Comparison of ENCODE assay signal across 11 mouse cellular contexts in the genomic region with DNA sequence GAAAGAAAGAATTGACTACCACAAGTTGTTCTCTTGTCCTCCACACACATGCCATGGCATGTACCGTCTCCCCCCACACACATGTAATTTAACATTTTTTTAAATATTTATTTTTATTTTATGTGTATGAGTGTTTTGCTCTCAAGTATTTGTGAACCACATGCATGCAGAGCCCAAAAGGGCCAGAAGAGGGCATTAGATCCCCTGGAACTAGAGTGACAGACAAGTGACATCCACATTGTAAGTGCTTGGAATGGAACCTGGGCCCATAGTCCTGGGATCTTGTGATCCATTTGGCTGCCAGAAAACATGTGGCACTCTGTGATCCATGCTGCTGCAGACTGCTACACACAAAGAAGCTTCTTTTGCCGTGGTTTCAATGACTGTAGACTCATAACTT. TPM values are rescaled to one million over a fixed set of nuclear protein-coding genes. Genes with fewer than 3 reads are reported as not detected.
DNase-seq lines count a peak whose midpoint lies in the region; ATAC-seq and TF ChIP-seq lines count a peak whose summit lies in the region.
"Had no signal": no experiment of that assay in that cellular context is flagged by ENCODE, and none has a peak within 500 bp of the region (broad histone marks: within the 10 kb centered on the region; RNA-seq: fewer than 3 reads in every experiment).

No protein-coding gene starts in this region.

- ATAC-seq in cerebellum, adult (ENCODE audit: insufficient number of reproducible peaks, low FRiP score, low TSS enrichment) = no peak
- ATAC-seq in lung, embryonic 14.5 days (ENCODE audit: insufficient read depth) = no peak

- no peaks in the 10 kb centered on the region for H3K36me3 ChIP-seq in lung, embryonic 14.5 days (ENCODE audit: insufficient read depth)

- H3K9ac ChIP-seq in lung, embryonic 14.5 days = no peak overlapping the region

- no peak overlapping the region for H3K27ac ChIP-seq in lung, embryonic 14.5 days (ENCODE audit: low read depth)

- TF ChIP-seq CTCF in lung, embryonic 14.5 days (IDR thresholded peaks at IDR 0.05; ENCODE audit: low read depth) = peak; percentile 32; the same call in 1 of the 2 replicates

- H3K9me3 ChIP-seq in lung, embryonic 14.5 days (ENCODE audit: low read depth, low read length) = no peaks in the 10 kb centered on the region
- H3K9me3 ChIP-seq: megakaryocyte, embryonic 14.5 days had no signal

- no peaks in the 10 kb centered on the region for H3K27me3 ChIP-seq in lung, embryonic 14.5 days (ENCODE audit: insufficient read depth, low read length)

- DNase-seq in cerebellum, postnatal 14 days = peak; percentile 1 to 26
- DNase-seq in urinary bladder, postnatal 14 days (ENCODE audit: low spot score) = peak; percentile 3
- no peak for DNase-seq in urinary bladder, postnatal 25 days (ENCODE audit: low spot score)
- DNase-seq in lung, embryonic 14.5 days = peak; percentile 3
- peak; percentile 70 for DNase-seq in thymus, postnatal 4 days
- no peak for DNase-seq in layer of hippocampus, adult 9-11 months
- DNase-seq in gastrocnemius, postnatal 4 days (ENCODE audit: low spot score in 2 of 2) = no peak
- DNase-seq: gastrocnemius, postnatal 10 days had no signal

- no peak overlapping the region for H3K4me2 ChIP-seq in lung, embryonic 14.5 days

- 57% methylated on average over 2 of the region's 2 CpGs for WGBS in lung, embryonic 14.5 days

- H3K4me1 ChIP-seq in lung, embryonic 14.5 days (ENCODE audit: insufficient read depth) = no peaks in the 10 kb centered on the region
- H3K4me1 ChIP-seq: megakaryocyte, embryonic 14.5 days had no signal

- no peak overlapping the region for H3K4me3 ChIP-seq in lung, embryonic 14.5 days (ENCODE audit: low read depth, low read length)
- H3K4me3 ChIP-seq: megakaryocyte, embryonic 14.5 days had no signal

RNA-seq across cellular contexts. Expression of a gene that starts 2.3 kb away (rescaled TPM):
- not detected in 2 replicates for polyA plus RNA-seq in lung, embryonic 14.5 days (2014; fragmentation: Nextera tagmentation; extraction: Ambion mirVana)
- not detected for total RNA-seq in gastrocnemius, postnatal 4 days (2021)
- total RNA-seq: gastrocnemius, postnatal 10 days had no signal
- polyA plus RNA-seq: large intestine, adult 2 months had no signal

RNA-seq across cellular contexts. Expression of a gene that starts 10.2 kb away (rescaled TPM):
- polyA plus RNA-seq in lung, embryonic 14.5 days (2014; fragmentation: Nextera tagmentation; extraction: Ambion mirVana) = 11.6 and 11.9 TPM in 2 replicates
- total RNA-seq in gastrocnemius, postnatal 4 days (2021) = 10 to 100 TPM; 45.4 to 48.7 TPM

RNA-seq across cellular contexts. Expression of a gene that starts 42.7 kb away (rescaled TPM):
- not detected in 2 replicates for polyA plus RNA-seq in lung, embryonic 14.5 days (2014; fragmentation: Nextera tagmentation; extraction: Ambion mirVana)
- total RNA-seq in gastrocnemius, postnatal 4 days (2021) = not detected
- total RNA-seq: gastrocnemius, postnatal 10 days had no signal
- polyA plus RNA-seq: large intestine, adult 2 months had no signal

RNA-seq across cellular contexts. Expression of a gene that starts 52.1 kb away (rescaled TPM):
- polyA plus RNA-seq in lung, embryonic 14.5 days (2014; fragmentation: Nextera tagmentation; extraction: Ambion mirVana) = not detected in 2 replicates
- total RNA-seq in gastrocnemius, postnatal 4 days (2021) = not detected
- total RNA-seq: gastrocnemius, postnatal 10 days had no signal
- polyA plus RNA-seq: large intestine, adult 2 months had no signal

Comparison
In these comparisons a context has a peak if more than half of its experiments do, and no peak if none do; other contexts are left out.
1. DNase-seq: peak in cerebellum, postnatal 14 days (2 of 2), urinary bladder, postnatal 14 days (single experiment), lung, embryonic 14.5 days (single experiment) and thymus, postnatal 4 days (single experiment); none in urinary bladder, postnatal 25 days (single experiment), layer of hippocampus, adult 9-11 months (single experiment) and gastrocnemius, postnatal 4 days (0 of 2).